24 mouse cellular contexts compared by ENCODE assay signal in the genomic region with DNA sequence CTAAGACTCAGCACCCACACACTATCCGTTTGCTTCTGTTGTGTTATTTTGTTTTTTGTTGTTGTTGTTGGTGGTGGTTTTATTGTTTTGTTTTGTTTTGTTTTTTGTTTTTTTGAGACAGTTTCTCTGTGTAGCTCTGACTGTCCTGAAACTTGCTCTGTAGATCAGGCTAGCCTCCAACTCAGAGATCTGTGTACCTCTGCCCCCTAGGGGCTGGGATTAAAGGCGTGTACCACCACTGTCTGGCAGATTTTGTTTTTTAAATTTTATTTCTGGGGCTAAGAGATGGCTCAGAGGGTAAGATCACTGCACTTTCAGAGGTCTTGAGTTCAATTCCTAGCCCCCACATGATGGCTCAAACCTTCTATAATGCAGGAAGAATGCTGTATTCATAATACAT. TPM values are rescaled to one million over a fixed set of nuclear protein-coding genes. Genes with fewer than 3 reads are reported as not detected.
DNase-seq lines count a peak whose midpoint lies in the region; ATAC-seq and TF ChIP-seq lines count a peak whose summit lies in the region.
"Had no signal": no experiment of that assay in that cellular context is flagged by ENCODE, and none has a peak within 500 bp of the region (broad histone marks: within the 10 kb centered on the region; RNA-seq: fewer than 3 reads in every experiment).

No protein-coding gene starts in this region.

- H3K9ac ChIP-seq in liver, adult 2 months (ENCODE audit: low read depth, low read length): no peak overlapping the region
- 0 out of 2 replicates have a peak overlapping the region, but pooled peaks have one; percentile 27 for H3K9ac ChIP-seq in liver, embryonic 13.5 days
- no peak overlapping the region for H3K9ac ChIP-seq in forebrain, embryonic 13.5 days
- no peak overlapping the region for H3K9ac ChIP-seq in forebrain, embryonic 14.5 days (ENCODE audit: low read length)
- H3K9ac ChIP-seq: forebrain, embryonic 15.5 days; heart, embryonic 12.5 days; hindbrain, embryonic 12.5 days; lung, embryonic 14.5 days; stomach, embryonic 15.5 days had no signal

- no peaks in the 10 kb centered on the region for H3K9me3 ChIP-seq in liver, embryonic 13.5 days (replicated peaks)
- no peaks in the 10 kb centered on the region for H3K9me3 ChIP-seq in forebrain, embryonic 13.5 days (replicated peaks)
- no peaks in the 10 kb centered on the region for H3K9me3 ChIP-seq in forebrain, embryonic 14.5 days (replicated peaks; ENCODE audit: control insufficient read depth, low read length)
- H3K9me3 ChIP-seq: forebrain, embryonic 15.5 days; heart, embryonic 12.5 days; hindbrain, embryonic 12.5 days; stomach, embryonic 15.5 days had no signal

- H3K4me2 ChIP-seq in liver, embryonic 13.5 days: peak overlapping the region; percentile 43
- H3K4me2 ChIP-seq in forebrain, embryonic 13.5 days: no peak overlapping the region
- no peak overlapping the region for H3K4me2 ChIP-seq in forebrain, embryonic 14.5 days (ENCODE audit: low read length)
- H3K4me2 ChIP-seq: forebrain, embryonic 15.5 days; heart, embryonic 12.5 days; hindbrain, embryonic 12.5 days; lung, embryonic 14.5 days; stomach, embryonic 15.5 days had no signal

- ATAC-seq in liver, embryonic 13.5 days (ENCODE audit: low read depth): no peak
- ATAC-seq in forebrain, embryonic 13.5 days: no peak
- ATAC-seq in forebrain, embryonic 14.5 days: no peak
- ATAC-seq: forebrain, embryonic 15.5 days had no signal

- H3K4me3 ChIP-seq in liver, adult 2 months (ENCODE audit: insufficient read depth, low read depth, low read length): no peak overlapping the region
- H3K4me3 ChIP-seq in liver, embryonic 13.5 days (replicated peaks): no peak overlapping the region
- H3K4me3 ChIP-seq in forebrain, embryonic 13.5 days: no peak overlapping the region
- H3K4me3 ChIP-seq in forebrain, embryonic 14.5 days (ENCODE audit: low read depth, low read length): no peak overlapping the region
- H3K4me3 ChIP-seq: forebrain, embryonic 15.5 days; heart, embryonic 12.5 days; hindbrain, embryonic 12.5 days; stomach, embryonic 15.5 days had no signal

- TF ChIP-seq CTCF in liver, adult 2 months (IDR thresholded peaks at IDR 0.05; ENCODE audit: low read depth, low read length): peak; percentile 7; the same call in 1 of the 2 replicates

- no peaks in the 10 kb centered on the region for H3K27me3 ChIP-seq in liver, adult 2 months (ENCODE audit: control insufficient read depth, insufficient read depth, low read length)
- H3K27me3 ChIP-seq in liver, embryonic 13.5 days: peaks cover 10% of the 10 kb centered on the region
- H3K27me3 ChIP-seq in forebrain, embryonic 13.5 days: no peaks in the 10 kb centered on the region
- no peaks in the 10 kb centered on the region for H3K27me3 ChIP-seq in forebrain, embryonic 14.5 days (replicated peaks; ENCODE audit: control insufficient read depth, insufficient read depth, low read length)
- H3K27me3 ChIP-seq: forebrain, embryonic 15.5 days; hindbrain, embryonic 12.5 days; stomach, embryonic 15.5 days had no signal

- H3K36me3 ChIP-seq in liver, adult 2 months (ENCODE audit: control insufficient read depth, insufficient read depth, low read length): no peaks in the 10 kb centered on the region
- no peaks in the 10 kb centered on the region for H3K36me3 ChIP-seq in liver, embryonic 13.5 days
- H3K36me3 ChIP-seq in forebrain, embryonic 13.5 days (ENCODE audit: poor library complexity, severe bottlenecking): no peaks in the 10 kb centered on the region
- no peaks in the 10 kb centered on the region for H3K36me3 ChIP-seq in forebrain, embryonic 14.5 days (ENCODE audit: control insufficient read depth, insufficient read depth, low read length)
- H3K36me3 ChIP-seq: forebrain, embryonic 15.5 days; heart, embryonic 12.5 days; hindbrain, embryonic 12.5 days; stomach, embryonic 15.5 days had no signal

- no peak overlapping the region for H3K27ac ChIP-seq in liver, adult 2 months (replicated peaks; ENCODE audit: insufficient read depth, low read depth, low read length)
- peak overlapping the region; percentile 83 for H3K27ac ChIP-seq in liver, embryonic 13.5 days
- no peak overlapping the region for H3K27ac ChIP-seq in forebrain, embryonic 13.5 days
- H3K27ac ChIP-seq in forebrain, embryonic 14.5 days (ENCODE audit: low read depth, low read length): no peak overlapping the region
- H3K27ac ChIP-seq: forebrain, embryonic 15.5 days; hindbrain, embryonic 12.5 days; stomach, embryonic 15.5 days had no signal

- DNase-seq in liver, adult 2 months (ENCODE audit: extremely low read depth, low read depth, low spot score): no peak
- no peak for DNase-seq in liver
- peak; percentile 43 for DNase-seq in ES-CJ7 (ENCODE audit: low read depth, low spot score)
- no peak for DNase-seq in liver, embryonic 13.5 days
- no peak for DNase-seq in cerebellum, postnatal 36 days
- DNase-seq in gastrocnemius, postnatal 4 days (ENCODE audit: low spot score in 2 of 2): no peak
- no peak for DNase-seq in forebrain, embryonic 14.5 days (ENCODE audit: low spot score)
- DNase-seq: right cerebral cortex, postnatal 25 days had no signal

- no peaks in the 10 kb centered on the region for H3K4me1 ChIP-seq in liver, adult 2 months (ENCODE audit: control insufficient read depth, insufficient read depth, low read length)
- H3K4me1 ChIP-seq in liver, embryonic 13.5 days (replicated peaks): peaks cover 46% of the 10 kb centered on the region
- H3K4me1 ChIP-seq in forebrain, embryonic 13.5 days: no peaks in the 10 kb centered on the region
- no peaks in the 10 kb centered on the region for H3K4me1 ChIP-seq in forebrain, embryonic 14.5 days (ENCODE audit: control insufficient read depth, insufficient read depth, low read length)
- H3K4me1 ChIP-seq: forebrain, embryonic 15.5 days; hindbrain, embryonic 12.5 days; stomach, embryonic 15.5 days had no signal

- TF ChIP-seq POLR2A in liver, adult 2 months (IDR thresholded peaks at IDR 0.05; ENCODE audit: extremely low read depth, insufficient read depth, low read length): no peak

- WGBS in liver, adult 2 months: 75% methylated on average over 2 of the region's 2 CpGs
- WGBS in liver, embryonic 13.5 days (ENCODE audit: insufficient replicate concordance): 74% methylated on average over 2 of the region's 2 CpGs
- WGBS in forebrain, embryonic 13.5 days: 82% methylated on average over 2 of the region's 2 CpGs
- 75% methylated on average over 2 of the region's 2 CpGs for WGBS in forebrain, embryonic 14.5 days

- H3K79me2 ChIP-seq in liver, adult 2 months (ENCODE audit: control insufficient read depth, insufficient read depth, low read length): no peaks in the 10 kb centered on the region

RNA-seq across cellular contexts. Expression of gene Tmprss9, which starts 9.3 kb away (rescaled TPM):
- total RNA-seq in liver, adult 2 months (2014; rRNA removed): under 0.01 and 0.09 TPM in 2 replicates
- polyA plus RNA-seq in liver, adult 2 months (2012; rRNA removed): 0.04 and 0.05 TPM in 2 replicates
- polyA plus RNA-seq in liver, embryonic 13.5 days (2015; fragmentation: Nextera tagmentation; extraction: Ambion mirVana): 0.05 TPM in 1 of 2 replicates, not detected in the other
- polyA plus RNA-seq in forebrain, embryonic 13.5 days (2015; fragmentation: Nextera tagmentation; extraction: Ambion mirVana): 0.13 and 0.14 TPM in 2 replicates
- under 1 TPM in 1 of 2 experiments, not detected in 1; 0.10 TPM for total RNA-seq in gastrocnemius, postnatal 4 days (2021)
- 0.10 and 0.13 TPM in 2 replicates for polyA plus RNA-seq in forebrain, embryonic 14.5 days (2014; fragmentation: Nextera tagmentation; extraction: Ambion mirVana)
- total RNA-seq: adrenal gland, postnatal 4 days; ES-E14; gastrocnemius, postnatal 36 days; heart, postnatal 14 days; megakaryocyte-erythroid progenitor cell, adult 5-6 weeks; neutrophil, adult 5-6 weeks had no signal
- polyA plus RNA-seq: heart, embryonic 12.5 days; inflammation-experienced regulatory T-cells, adult 6 months; kidney, embryonic 16.5 days; limb, embryonic 11.5 days; stomach, embryonic 15.5 days had no signal

RNA-seq across cellular contexts. Expression of gene Timm13, which starts 19.9 kb away (rescaled TPM):
- 79.9 and 87.7 TPM in 2 replicates for total RNA-seq in liver, adult 2 months (2014; rRNA removed)
- 369 and 388 TPM in 2 replicates for polyA plus RNA-seq in liver, adult 2 months (2012; rRNA removed)
- 249 and 266 TPM in 2 replicates for polyA plus RNA-seq in liver, embryonic 13.5 days (2015; fragmentation: Nextera tagmentation; extraction: Ambion mirVana)
- polyA plus RNA-seq in forebrain, embryonic 13.5 days (2015; fragmentation: Nextera tagmentation; extraction: Ambion mirVana): 356 and 364 TPM in 2 replicates
- total RNA-seq in gastrocnemius, postnatal 4 days (2021): 100 to 1,000 TPM; 120 to 134 TPM
- 355 and 398 TPM in 2 replicates for polyA plus RNA-seq in forebrain, embryonic 14.5 days (2014; fragmentation: Nextera tagmentation; extraction: Ambion mirVana)

RNA-seq across cellular contexts. Expression of gene Sppl2b, which starts 25.8 kb away (rescaled TPM):
- 6.5 and 10.4 TPM in 2 replicates for total RNA-seq in liver, adult 2 months (2014; rRNA removed)
- polyA plus RNA-seq in liver, adult 2 months (2012; rRNA removed): 40.1 and 40.5 TPM in 2 replicates
- polyA plus RNA-seq in liver, embryonic 13.5 days (2015; fragmentation: Nextera tagmentation; extraction: Ambion mirVana): 56.8 and 58.9 TPM in 2 replicates
- polyA plus RNA-seq in forebrain, embryonic 13.5 days (2015; fragmentation: Nextera tagmentation; extraction: Ambion mirVana): 40.1 and 45.3 TPM in 2 replicates
- total RNA-seq in gastrocnemius, postnatal 4 days (2021): 10 to 100 TPM; 30.9 to 38.6 TPM
- polyA plus RNA-seq in forebrain, embryonic 14.5 days (2014; fragmentation: Nextera tagmentation; extraction: Ambion mirVana): 30.4 and 44.6 TPM in 2 replicates

RNA-seq across cellular contexts. Expression of gene Lsm7, which starts 25.9 kb away (rescaled TPM):
- total RNA-seq in liver, adult 2 months (2014; rRNA removed): 61.3 and 61.6 TPM in 2 replicates
- 62.1 and 75.1 TPM in 2 replicates for polyA plus RNA-seq in liver, adult 2 months (2012; rRNA removed)
- 192 and 208 TPM in 2 replicates for polyA plus RNA-seq in liver, embryonic 13.5 days (2015; fragmentation: Nextera tagmentation; extraction: Ambion mirVana)
- polyA plus RNA-seq in forebrain, embryonic 13.5 days (2015; fragmentation: Nextera tagmentation; extraction: Ambion mirVana): 291 and 325 TPM in 2 replicates
- 10 to 100 TPM; 53.7 to 54.2 TPM for total RNA-seq in gastrocnemius, postnatal 4 days (2021)
- 265 and 372 TPM in 2 replicates for polyA plus RNA-seq in forebrain, embryonic 14.5 days (2014; fragmentation: Nextera tagmentation; extraction: Ambion mirVana)

RNA-seq across cellular contexts. Expression of gene Lingo3, which starts 37.1 kb away (rescaled TPM):
- total RNA-seq in liver, adult 2 months (2014; rRNA removed): not detected in 2 replicates
- 0.05 TPM in 1 of 2 replicates, not detected in the other for polyA plus RNA-seq in liver, adult 2 months (2012; rRNA removed)
- not detected in 2 replicates for polyA plus RNA-seq in liver, embryonic 13.5 days (2015; fragmentation: Nextera tagmentation; extraction: Ambion mirVana)
- 1.7 and 2.0 TPM in 2 replicates for polyA plus RNA-seq in forebrain, embryonic 13.5 days (2015; fragmentation: Nextera tagmentation; extraction: Ambion mirVana)
- 10 to 100 TPM; 21.5 to 22.1 TPM for total RNA-seq in gastrocnemius, postnatal 4 days (2021)
- polyA plus RNA-seq in forebrain, embryonic 14.5 days (2014; fragmentation: Nextera tagmentation; extraction: Ambion mirVana): 2.7 and 4.7 TPM in 2 replicates
- total RNA-seq: neutrophil, adult 5-6 weeks had no signal
- polyA plus RNA-seq: inflammation-experienced regulatory T-cells, adult 6 months; urinary bladder, adult 2 months had no signal
